Mouse (Mus musculus): ENCODE measurements around the gene Fmnl2. TPM values are rescaled to one million over a fixed set of nuclear protein-coding genes. Genes with fewer than 3 reads are reported as not detected.

Gene Fmnl2
- polyA plus RNA-seq, 1 experiment from 2014 or later, result 9.0 TPM

DNA sequence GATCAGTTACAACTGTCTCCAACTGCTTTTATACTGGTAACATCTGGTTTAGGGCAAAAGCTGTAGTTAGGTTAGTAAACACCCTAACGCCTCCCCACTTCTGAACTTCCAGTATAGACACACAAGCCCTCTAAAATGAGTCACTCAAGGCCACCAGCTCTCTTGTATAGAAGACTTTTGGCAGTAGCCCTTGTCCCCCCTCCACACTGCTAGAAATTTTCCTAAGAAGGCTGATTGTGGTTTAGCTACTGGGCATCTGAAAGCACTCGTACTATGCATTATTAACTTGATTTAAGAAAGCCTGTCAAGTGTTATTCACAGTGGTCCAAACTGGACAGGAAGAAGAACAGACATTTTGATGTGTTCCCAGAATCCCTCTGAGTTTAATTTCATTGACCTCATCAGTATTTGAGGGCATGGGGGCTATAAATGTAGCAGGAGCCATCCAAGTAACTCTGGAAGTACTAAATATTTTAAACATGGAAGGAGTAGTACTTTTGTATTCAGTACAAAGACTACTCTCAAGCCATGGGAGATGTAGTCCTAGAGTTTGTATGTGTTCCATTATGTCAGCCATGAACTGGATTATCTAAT is 222.1 kb downstream of the Fmnl2 start:
- Histone ChIP-seq H3K4me2 (ENCODE audit: low read length) (no peak overlapping the region), H3K27ac (ENCODE audit: low read depth, low read length) (no peak overlapping the region), H3K9ac (ENCODE audit: low read depth, low read length) (no peak overlapping the region), H3K36me3 (ENCODE audit: control insufficient read depth, insufficient read depth, low read length) (no peaks in the 10 kb centered on the region), H3K9me3 (ENCODE audit: control insufficient read depth, low read length) (no peaks in the 10 kb centered on the region), H3K4me1 (ENCODE audit: control insufficient read depth, insufficient read depth, low read depth, low read length) (no peaks in the 10 kb centered on the region), H3K27me3 (replicated peaks; ENCODE audit: control insufficient read depth, insufficient read depth, low read length) (no peaks in the 10 kb centered on the region), H3K4me3 (ENCODE audit: low read length) (no peak overlapping the region)
- ATAC-seq, result no peak
- WGBS, result 81% methylated on average over 2 of the region's 2 CpGs

- H3K9ac ChIP-seq (ENCODE audit: low read depth, low read length), result no peak overlapping the region
- H3K27me3 ChIP-seq (replicated peaks; ENCODE audit: control insufficient read depth, insufficient read depth, low read length), result no peaks in the 10 kb centered on the region
- H3K36me3 ChIP-seq (ENCODE audit: control insufficient read depth, insufficient read depth, low read length), result no peaks in the 10 kb centered on the region
- 74% methylated on average over 4 of the region's 4 CpGs for WGBS
- no peak overlapping the region for H3K4me3 ChIP-seq (ENCODE audit: low read length)
- no peak for ATAC-seq
- H3K4me1 ChIP-seq (ENCODE audit: control insufficient read depth, insufficient read depth, low read depth, low read length), result no peaks in the 10 kb centered on the region
- H3K27ac ChIP-seq (ENCODE audit: low read depth, low read length), result no peak overlapping the region
- no peak overlapping the region for H3K4me2 ChIP-seq (ENCODE audit: low read length)
- H3K9me3 ChIP-seq (ENCODE audit: control insufficient read depth, low read length), result no peaks in the 10 kb centered on the region
These were observed 224.4 kb downstream of the Fmnl2 start for GRCm38 (mm10) chr2:53082045-53082444.

DNA sequence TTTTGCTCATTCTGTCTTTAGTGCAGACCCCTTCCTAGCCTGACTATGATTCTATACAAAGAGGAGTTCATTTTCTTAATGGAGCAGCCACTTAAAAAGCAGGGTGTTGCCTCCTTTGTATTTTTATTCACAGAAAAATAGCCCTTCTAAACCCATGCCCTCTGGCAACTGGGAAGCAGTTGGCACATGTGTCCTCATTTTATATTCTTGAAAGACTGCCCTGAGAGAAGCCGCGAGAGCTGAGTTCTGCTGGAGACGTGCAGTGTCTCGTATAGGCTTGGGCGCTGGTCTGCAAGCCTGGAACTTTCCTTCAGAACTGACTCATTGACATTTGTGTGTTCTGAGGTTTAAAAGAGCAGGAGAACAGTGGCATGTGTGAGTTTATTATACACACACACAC is 224.8 kb downstream of the Fmnl2 start:
- Histone ChIP-seq H3K9me3 (ENCODE audit: control insufficient read depth, low read length) (no peaks in the 10 kb centered on the region), H3K9ac (ENCODE audit: low read depth, low read length) (no peak overlapping the region), H3K27ac (ENCODE audit: low read depth, low read length) (no peak overlapping the region), H3K36me3 (ENCODE audit: control insufficient read depth, insufficient read depth, low read length) (no peaks in the 10 kb centered on the region), H3K4me1 (ENCODE audit: control insufficient read depth, insufficient read depth, low read depth, low read length) (no peaks in the 10 kb centered on the region), H3K4me2 (ENCODE audit: low read length) (no peak overlapping the region), H3K4me3 (ENCODE audit: low read length) (no peak overlapping the region), H3K27me3 (replicated peaks; ENCODE audit: control insufficient read depth, insufficient read depth, low read length) (no peaks in the 10 kb centered on the region)
- no peak for ATAC-seq
- WGBS, result 54% methylated on average over 5 of the region's 5 CpGs

DNA sequence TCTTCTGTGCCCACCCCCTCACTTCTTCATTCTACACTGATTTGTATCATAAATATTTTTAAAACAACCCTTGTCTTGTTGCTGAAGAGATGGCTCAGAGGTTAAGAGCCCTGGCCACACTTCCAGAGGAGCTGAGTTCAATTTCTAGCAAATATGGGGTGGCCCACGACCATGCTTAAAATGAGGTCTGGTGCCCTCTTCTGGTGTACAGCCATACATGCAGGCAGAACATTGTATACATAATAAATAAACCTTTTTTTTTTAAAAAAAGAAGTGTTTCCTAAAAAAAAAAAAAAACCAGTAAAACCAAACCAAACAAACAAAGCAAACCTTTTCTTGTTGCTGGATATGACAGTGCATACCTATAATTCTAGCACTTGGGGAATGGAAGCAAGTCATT is 225.6 kb downstream of the Fmnl2 start:
- H3K9ac ChIP-seq (ENCODE audit: low read depth, low read length), result no peak overlapping the region
- no peaks in the 10 kb centered on the region for H3K27me3 ChIP-seq (replicated peaks; ENCODE audit: control insufficient read depth, insufficient read depth, low read length)
- H3K4me3 ChIP-seq (ENCODE audit: low read length), result no peak overlapping the region
- no peaks in the 10 kb centered on the region for H3K36me3 ChIP-seq (ENCODE audit: control insufficient read depth, insufficient read depth, low read length)
- no peaks in the 10 kb centered on the region for H3K9me3 ChIP-seq (ENCODE audit: control insufficient read depth, low read length)
- no peak for ATAC-seq
- WGBS, result 38% methylated on average over 1 of the region's 1 CpGs
- H3K4me1 ChIP-seq (ENCODE audit: control insufficient read depth, insufficient read depth, low read depth, low read length), result no peaks in the 10 kb centered on the region
- H3K27ac ChIP-seq (ENCODE audit: low read depth, low read length), result no peak overlapping the region
- H3K4me2 ChIP-seq (ENCODE audit: low read length), result no peak overlapping the region

GRCm38 (mm10) chr2:53085617-53086202 is 228.1 kb downstream of the Fmnl2 start:
- WGBS, result 60% methylated on average over 9 of the region's 9 CpGs
- Histone ChIP-seq H3K27ac (ENCODE audit: low read depth, low read length) (no peak overlapping the region), H3K27me3 (replicated peaks; ENCODE audit: control insufficient read depth, insufficient read depth, low read length) (no peaks in the 10 kb centered on the region), H3K4me3 (ENCODE audit: low read length) (no peak overlapping the region), H3K9me3 (ENCODE audit: control insufficient read depth, low read length) (no peaks in the 10 kb centered on the region), H3K9ac (ENCODE audit: low read depth, low read length) (no peak overlapping the region), H3K36me3 (ENCODE audit: control insufficient read depth, insufficient read depth, low read length) (no peaks in the 10 kb centered on the region), H3K4me2 (ENCODE audit: low read length) (no peak overlapping the region), H3K4me1 (ENCODE audit: control insufficient read depth, insufficient read depth, low read depth, low read length) (no peaks in the 10 kb centered on the region)
- ATAC-seq, result no peak

GRCm38 (mm10) chr2:53088744-53089143 is 231.1 kb downstream of the Fmnl2 start:
- no peak for ATAC-seq
- Histone ChIP-seq H3K27ac (ENCODE audit: low read depth, low read length) (no peak overlapping the region), H3K36me3 (ENCODE audit: control insufficient read depth, insufficient read depth, low read length) (no peaks in the 10 kb centered on the region), H3K4me1 (ENCODE audit: control insufficient read depth, insufficient read depth, low read depth, low read length) (no peaks in the 10 kb centered on the region), H3K9ac (ENCODE audit: low read depth, low read length) (no peak overlapping the region), H3K4me3 (ENCODE audit: low read length) (no peak overlapping the region), H3K27me3 (replicated peaks; ENCODE audit: control insufficient read depth, insufficient read depth, low read length) (no peaks in the 10 kb centered on the region), H3K4me2 (ENCODE audit: low read length) (no peak overlapping the region), H3K9me3 (ENCODE audit: control insufficient read depth, low read length) (no peaks in the 10 kb centered on the region)
- 96% methylated on average over 3 of the region's 3 CpGs for WGBS

DNA sequence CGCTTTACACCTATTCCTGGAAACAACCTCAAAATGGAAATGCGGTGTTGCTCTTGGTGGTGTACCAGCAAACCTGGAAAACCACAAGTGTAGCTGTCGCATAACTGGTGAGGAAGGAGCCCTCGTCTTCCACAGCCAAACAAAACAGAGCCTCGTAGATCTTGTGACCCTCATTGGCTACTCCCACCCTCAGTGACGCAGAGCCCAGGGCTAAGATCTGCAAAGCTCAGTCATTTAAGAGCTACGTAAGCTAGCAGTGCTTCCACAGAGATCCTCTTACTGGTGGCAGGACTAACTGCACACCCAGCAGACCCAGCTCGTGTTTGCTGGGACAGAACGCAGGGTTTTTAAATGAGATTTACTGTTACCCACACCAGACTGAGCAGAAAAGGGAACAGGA is 237.4 kb downstream of the Fmnl2 start:
- no peak for ATAC-seq
- Histone ChIP-seq H3K27me3 (replicated peaks; ENCODE audit: control insufficient read depth, insufficient read depth, low read length) (no peaks in the 10 kb centered on the region), H3K4me2 (ENCODE audit: low read length) (no peak overlapping the region), H3K4me1 (ENCODE audit: control insufficient read depth, insufficient read depth, low read depth, low read length) (no peaks in the 10 kb centered on the region), H3K36me3 (ENCODE audit: control insufficient read depth, insufficient read depth, low read length) (0 out of 2 replicates have a peak, but pooled peaks cover 2% of the 10 kb centered on the region), H3K9me3 (ENCODE audit: control insufficient read depth, low read length) (no peaks in the 10 kb centered on the region), H3K9ac (ENCODE audit: low read depth, low read length) (no peak overlapping the region), H3K27ac (ENCODE audit: low read depth, low read length) (no peak overlapping the region), H3K4me3 (ENCODE audit: low read length) (no peak overlapping the region)
- WGBS, result 91% methylated on average over 9 of the region's 9 CpGs

GRCm38 (mm10) chr2:53095489-53095888 is 237.8 kb downstream of the Fmnl2 start:
- Histone ChIP-seq H3K4me2 (ENCODE audit: low read length) (no peak overlapping the region), H3K27me3 (replicated peaks; ENCODE audit: control insufficient read depth, insufficient read depth, low read length) (no peaks in the 10 kb centered on the region), H3K9me3 (ENCODE audit: control insufficient read depth, low read length) (no peaks in the 10 kb centered on the region), H3K9ac (ENCODE audit: low read depth, low read length) (no peak overlapping the region), H3K4me3 (ENCODE audit: low read length) (no peak overlapping the region), H3K27ac (ENCODE audit: low read depth, low read length) (no peak overlapping the region), H3K36me3 (ENCODE audit: control insufficient read depth, insufficient read depth, low read length) (0 out of 2 replicates have a peak, but pooled peaks cover 2% of the 10 kb centered on the region), H3K4me1 (ENCODE audit: control insufficient read depth, insufficient read depth, low read depth, low read length) (no peaks in the 10 kb centered on the region)
- no peak for ATAC-seq
- WGBS, result 93% methylated on average over 3 of the region's 3 CpGs

DNA sequence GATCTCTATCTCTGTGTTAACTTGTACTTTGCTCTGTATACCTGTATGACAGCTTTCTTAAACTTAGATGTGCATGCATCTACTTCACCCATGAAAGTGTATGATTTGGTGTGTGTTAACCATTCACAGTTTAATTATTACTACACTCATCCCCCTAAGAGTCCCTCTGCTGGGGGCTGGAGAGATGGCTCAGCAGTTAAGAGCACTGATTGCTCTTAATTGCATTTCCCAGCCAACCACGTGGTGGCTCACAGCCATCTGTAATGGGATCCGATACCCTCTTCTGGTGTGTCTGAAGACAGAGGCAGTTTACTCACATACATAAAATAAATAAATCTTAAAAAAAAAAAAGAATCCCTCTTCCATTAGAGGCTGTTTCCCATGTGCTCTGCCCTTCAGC is 242.4 kb downstream of the Fmnl2 start:
- Histone ChIP-seq H3K27me3 (replicated peaks; ENCODE audit: control insufficient read depth, insufficient read depth, low read length) (no peaks in the 10 kb centered on the region), H3K4me2 (ENCODE audit: low read length) (no peak overlapping the region), H3K4me3 (ENCODE audit: low read length) (no peak overlapping the region), H3K9me3 (ENCODE audit: control insufficient read depth, low read length) (no peaks in the 10 kb centered on the region), H3K27ac (ENCODE audit: low read depth, low read length) (no peak overlapping the region), H3K36me3 (ENCODE audit: control insufficient read depth, insufficient read depth, low read length) (peaks cover 2% of the 10 kb centered on the region; the same call in 1 of the 2 replicates), H3K4me1 (ENCODE audit: control insufficient read depth, insufficient read depth, low read depth, low read length) (no peaks in the 10 kb centered on the region), H3K9ac (ENCODE audit: low read depth, low read length) (no peak overlapping the region)
- WGBS, result 43% methylated on average over 2 of the region's 2 CpGs
- no peak for ATAC-seq

All from hindbrain, embryonic 16.5 days (tissue).